Mouse (Mus musculus) megakaryocyte progenitor cell, adult 5-6 weeks (primary cell): ENCODE measurements at regions not wholly inside any gene's neighbourhood (a gene's known extent, or its start where the extent isn't known, plus 50 kb on each side); places are given as distances from the start of the nearest gene placed in this dataset.
A peak's percentile ranks its signal among the peaks of the same experiment; 100 is the strongest.

Experiments used
- ATAC-seq: replicated peaks from 2 replicates; pipeline ENCODE4 v1.8.0; 2016; ENCODE audit warnings: mild to moderate bottlenecking, moderate TSS enrichment, inconsistent platforms; ENCODE audit not compliant: poor library complexity

- ATAC-seq: peak; percentile 55; the same call in 1 of the 2 replicates
Observed at GRCm38 (mm10) chr15:13859193-13859592, 685.7 kb upstream of the Cdh6 start.

DNA sequence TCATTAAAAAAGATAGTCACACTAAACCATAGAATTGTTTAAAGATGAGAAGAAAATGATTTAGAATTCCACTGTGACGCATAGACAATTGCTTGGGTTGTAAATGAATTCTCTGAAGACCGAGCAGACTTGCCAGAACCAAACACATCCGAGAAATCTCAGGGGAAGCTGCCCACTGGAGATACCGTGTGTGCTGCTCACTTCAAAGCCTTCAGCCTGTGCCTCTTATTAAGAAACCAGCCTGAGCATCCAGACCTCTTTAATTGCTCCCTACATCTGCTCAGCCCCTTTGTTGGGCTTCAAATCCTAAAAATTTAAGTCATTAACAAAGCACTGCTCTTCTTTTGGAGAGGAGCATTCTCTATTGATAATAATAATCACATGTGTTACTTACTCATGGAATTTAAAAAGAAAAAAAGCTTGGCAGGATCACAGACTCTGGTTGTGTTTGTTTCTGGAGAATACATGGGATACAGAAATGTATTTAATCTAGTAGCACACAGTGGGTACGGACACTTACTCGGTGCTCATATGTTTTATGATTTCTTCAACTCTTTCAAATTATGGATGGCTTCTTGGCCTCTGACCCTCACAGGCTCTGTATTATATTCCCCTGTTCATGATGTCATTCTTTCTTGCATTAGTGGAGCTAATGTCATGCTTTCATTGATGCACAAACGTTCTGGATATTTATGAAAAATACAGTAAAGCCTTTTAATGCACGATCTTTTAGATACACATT lies 680.8 kb upstream of the Cdh6 start:
- ATAC-seq: no peak
